Mouse (Mus musculus) myocyte (in vitro differentiated cells): ENCODE measurements around the gene Nr0b2. TPM values are rescaled to one million over a fixed set of nuclear protein-coding genes. Genes with fewer than 3 reads are reported as not detected.

Experiments used
- H3K27me3 ChIP-seq: one replicate; pipeline ENCODE4 v1.6.1; 2011; ENCODE audit not compliant: control insufficient read depth, insufficient read depth, insufficient read length
- H3K36me3 ChIP-seq: one replicate; pipeline ENCODE4 v1.6.1; 2011; ENCODE audit not compliant: control insufficient read depth, insufficient read depth
- H3K4me2 ChIP-seq: one replicate; pipeline ENCODE4 v1.6.1; 2011; ENCODE audit warnings: low read depth, control low read depth
- H3K4me3 ChIP-seq: one replicate; pipeline ENCODE4 v1.5.1; 2011; ENCODE audit warnings: mild to moderate bottlenecking, control low read depth, moderate library complexity
- H3K79me2 ChIP-seq: one replicate; pipeline ENCODE4 v1.6.1; 2011; ENCODE audit not compliant: control insufficient read depth, insufficient read depth
- H3ac ChIP-seq: one replicate; pipeline ENCODE4 v1.6.1; 2011; ENCODE audit not compliant: control insufficient read depth, insufficient read length
- CEBPB ChIP-seq: IDR thresholded peaks from 2 replicates; pipeline ENCODE4 v1.6.1; 2011; ENCODE audit warnings: mild to moderate bottlenecking, moderate library complexity; ENCODE audit not compliant: poor library complexity, insufficient read depth, severe bottlenecking
- E2F4 ChIP-seq: IDR thresholded peaks from one replicate; pipeline ENCODE4 v1.6.1; 2011; ENCODE audit warnings: mild to moderate bottlenecking, control low read depth, moderate library complexity; ENCODE audit not compliant: insufficient read depth
- MAX ChIP-seq: IDR thresholded peaks from one replicate; pipeline ENCODE4 v1.6.1; 2011; ENCODE audit warnings: low read depth, mild to moderate bottlenecking, control low read depth
- MYOD1 ChIP-seq, 3 experiments: IDR thresholded peaks; one replicate each; pipeline ENCODE4 v1.6.1; 2011; ENCODE audit warnings: control low read depth in 2 of 3, low read depth in 2 of 3, mild to moderate bottlenecking in 2 of 3, moderate library complexity in 1 of 3; ENCODE audit not compliant: insufficient read length in 2 of 3, control insufficient read depth in 1 of 3
- MYOG ChIP-seq, 3 experiments: IDR thresholded peaks; one replicate each; pipeline ENCODE4 v1.6.1; 2011; ENCODE audit warnings: control low read depth in 2 of 3, low read depth in 2 of 3, mild to moderate bottlenecking in 2 of 3; ENCODE audit not compliant: insufficient read length in 2 of 3, control insufficient read depth in 1 of 3, insufficient read depth in 1 of 3
- POLR2A ChIP-seq: IDR thresholded peaks from one replicate; pipeline ENCODE4 v1.6.1; 2011; ENCODE audit warnings: low read depth, mild to moderate bottlenecking, control low read depth, moderate library complexity; ENCODE audit not compliant: insufficient read length
- POLR2AphosphoS2 ChIP-seq: IDR thresholded peaks from one replicate; pipeline ENCODE4 v1.6.1; 2011; ENCODE audit warnings: low read depth, control low read depth; ENCODE audit not compliant: insufficient read length
- REST ChIP-seq: IDR thresholded peaks from one replicate; pipeline ENCODE4 v1.6.1; 2011; ENCODE audit warnings: mild to moderate bottlenecking, control low read depth, moderate library complexity; ENCODE audit not compliant: insufficient read depth, insufficient read length
- SRF ChIP-seq: IDR thresholded peaks from one replicate; pipeline ENCODE4 v1.6.1; 2011; ENCODE audit warnings: low read depth; ENCODE audit not compliant: control insufficient read depth, insufficient read length
- TCF12 ChIP-seq: IDR thresholded peaks from one replicate; pipeline ENCODE4 v1.6.1; 2011; ENCODE audit warnings: mild to moderate bottlenecking, control low read depth; ENCODE audit not compliant: poor library complexity, insufficient read depth, severe bottlenecking
- TCF3 ChIP-seq: IDR thresholded peaks from one replicate; pipeline ENCODE4 v1.6.1; 2011; ENCODE audit warnings: low read depth, control low read depth; ENCODE audit not compliant: insufficient read length
- USF1 ChIP-seq: IDR thresholded peaks from one replicate; pipeline ENCODE4 v1.6.1; 2011; ENCODE audit warnings: low read depth, mild to moderate bottlenecking, control low read depth, moderate library complexity
- polyA plus RNA-seq: library from polyadenylated mRNA; unstranded; fragments of >200 nt; fragmentation: generic; extraction: Trizol; gene quantifications from one replicate; pipeline ENCODE4 v1.2.1, GENCODE M21; 2012; ENCODE audit warnings: missing spikeins

Gene Nr0b2
- polyA plus RNA-seq, 1 experiment = not detected

GRCm38 (mm10) chr4:133521502-133521901 is 31.7 kb upstream of the Nr0b2 start:
- H3ac ChIP-seq = no peak overlapping the region
- TF ChIP-seq TCF3 (no peak), SRF (no peak), MAX (no peak), CEBPB (no peak), TCF12 (no peak), REST (no peak), USF1 (no peak), MYOD1 (IDR thresholded peaks at IDR 0.05; ENCODE audit: control insufficient read depth in 1 of 3, insufficient read length in 2 of 3, low read depth in 2 of 3) (no peak), E2F4 (no peak), POLR2A (no peak), MYOG (IDR thresholded peaks at IDR 0.05; ENCODE audit: control insufficient read depth in 1 of 3, insufficient read depth in 1 of 3, insufficient read length in 2 of 3, low read depth in 2 of 3) (no peak), POLR2AphosphoS2 (no peak)
- H3K27me3 ChIP-seq = peaks cover 17% of the 10 kb centered on the region
- H3K4me2 ChIP-seq = no peak overlapping the region
- no peaks in the 10 kb centered on the region for H3K79me2 ChIP-seq
- no peak overlapping the region for H3K4me3 ChIP-seq
- no peaks in the 10 kb centered on the region for H3K36me3 ChIP-seq

- Histone ChIP-seq H3K27me3 (peaks cover 6% of the 10 kb centered on the region), H3K79me2 (no peaks in the 10 kb centered on the region)
- TF ChIP-seq TCF3 = no peak
- no peak for TF ChIP-seq TCF12
- no peak for TF ChIP-seq SRF
- no peak for TF ChIP-seq REST
- no peak for TF ChIP-seq MYOD1 (IDR thresholded peaks at IDR 0.05; ENCODE audit: control insufficient read depth in 1 of 3, insufficient read length in 2 of 3, low read depth in 2 of 3)
- TF ChIP-seq USF1 = no peak
Observed at GRCm38 (mm10) chr4:133527788-133528187, 25.4 kb upstream of the Nr0b2 start.

GRCm38 (mm10) chr4:133532777-133533176 is 20.4 kb upstream of the Nr0b2 start:
- no peaks in the 10 kb centered on the region for H3K27me3 ChIP-seq
- TF ChIP-seq USF1 (no peak), TCF12 (no peak), SRF (no peak), E2F4 (no peak), MYOD1 (IDR thresholded peaks at IDR 0.05; ENCODE audit: control insufficient read depth in 1 of 3, insufficient read length in 2 of 3, low read depth in 2 of 3) (no peak), CEBPB (no peak), REST (no peak), POLR2A (no peak), MYOG (IDR thresholded peaks at IDR 0.05; ENCODE audit: control insufficient read depth in 1 of 3, insufficient read depth in 1 of 3, insufficient read length in 2 of 3, low read depth in 2 of 3) (no peak), TCF3 (no peak), MAX (no peak), POLR2AphosphoS2 (no peak)
- no peaks in the 10 kb centered on the region for H3K79me2 ChIP-seq
- H3ac ChIP-seq = no peak overlapping the region
- no peak overlapping the region for H3K4me2 ChIP-seq
- H3K4me3 ChIP-seq = no peak overlapping the region
- H3K36me3 ChIP-seq = no peaks in the 10 kb centered on the region

More at GRCm38 (mm10) chr4:133527788-133528187, 25.4 kb upstream of the Nr0b2 start:
- no peak overlapping the region for H3K4me3 ChIP-seq
- H3K4me2 ChIP-seq = no peak overlapping the region
- no peak overlapping the region for H3ac ChIP-seq
- H3K36me3 ChIP-seq = no peaks in the 10 kb centered on the region

GRCm38 (mm10) chr4:133536081-133536480 is 17.1 kb upstream of the Nr0b2 start:
- peaks cover 9% of the 10 kb centered on the region for H3K79me2 ChIP-seq
- no peak overlapping the region for H3K4me2 ChIP-seq
- no peak overlapping the region for H3K4me3 ChIP-seq
- H3K36me3 ChIP-seq = no peaks in the 10 kb centered on the region
- TF ChIP-seq MAX = no peak
- no peak overlapping the region for H3ac ChIP-seq
- H3K27me3 ChIP-seq = no peaks in the 10 kb centered on the region

- Histone ChIP-seq H3K79me2 (peaks cover 13% of the 10 kb centered on the region), H3ac (no peak overlapping the region), H3K4me3 (no peak overlapping the region), H3K27me3 (no peaks in the 10 kb centered on the region), H3K4me2 (no peak overlapping the region), H3K36me3 (no peaks in the 10 kb centered on the region)
- TF ChIP-seq MAX (no peak), TCF12 (no peak), MYOG (IDR thresholded peaks at IDR 0.05; ENCODE audit: control insufficient read depth in 1 of 3, insufficient read depth in 1 of 3, insufficient read length in 2 of 3, low read depth in 2 of 3) (no peak), USF1 (no peak), POLR2AphosphoS2 (no peak), REST (no peak)
Observed at GRCm38 (mm10) chr4:133536652-133537051, 16.5 kb upstream of the Nr0b2 start.
